Mouse (Mus musculus): ENCODE results near the gene Hsd17b10. TPM values are rescaled to one million over a fixed set of nuclear protein-coding genes. Genes with fewer than 3 reads are reported as not detected.

The Hsd17b10 gene
- total RNA-seq (2014; fragmentation: Nextera tagmentation): 54.9 and 64.0 TPM in 2 replicates
- 67.0 and 70.4 TPM in 2 replicates for total RNA-seq (2017)
- 25.7 and 26.0 TPM in 2 replicates for polyA plus RNA-seq (2012)

DNA sequence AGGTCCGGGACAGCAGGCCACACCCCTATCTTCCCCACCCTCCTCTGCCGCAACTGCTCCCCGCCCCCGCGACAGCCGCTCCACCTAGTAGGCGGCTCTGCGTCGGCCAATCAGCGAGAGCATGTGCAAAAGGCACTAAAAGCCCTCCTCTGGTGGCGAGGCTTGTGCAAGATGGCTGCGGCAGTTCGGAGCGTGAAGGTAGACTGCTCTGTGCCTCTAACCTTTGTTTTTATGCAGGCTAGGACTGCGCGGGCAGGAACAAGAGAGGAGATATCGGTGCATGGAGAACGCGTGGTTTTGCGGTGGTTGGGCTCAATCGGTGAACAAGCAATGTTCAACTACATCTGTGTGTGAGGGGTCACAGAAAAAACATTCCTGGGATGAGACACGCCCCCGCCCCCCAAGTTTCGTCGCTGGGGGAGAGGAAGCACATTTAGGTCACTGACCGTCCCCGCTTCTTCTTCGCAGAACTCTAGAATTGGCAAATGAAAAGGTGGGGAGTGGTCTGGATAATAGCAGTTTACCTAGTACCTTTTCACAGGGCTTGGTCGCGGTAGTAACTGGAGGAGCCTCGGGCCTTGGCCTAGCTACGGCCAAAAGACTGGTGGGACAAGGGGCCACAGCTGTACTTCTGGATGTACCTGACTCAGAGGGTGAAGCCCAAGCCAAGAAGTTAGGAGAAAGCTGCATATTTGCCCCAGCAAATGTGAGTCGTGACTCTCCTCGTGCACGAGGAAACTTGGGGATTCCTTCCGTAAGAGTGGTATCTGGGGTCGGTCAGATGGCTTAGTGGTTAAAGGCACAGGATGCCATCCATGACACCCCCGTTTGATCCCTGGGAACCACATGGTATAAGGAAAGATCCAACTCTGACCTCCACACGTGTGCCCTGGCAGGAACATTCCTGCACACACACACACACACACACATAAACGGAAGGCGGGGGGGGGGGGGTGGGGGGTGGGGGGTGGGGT lies at the start of gene Hsd17b10:
Hsd17b10 (plus strand) TSS at position 109 of the 974 bp plus-strand sequence.
- H3K4me1 ChIP-seq (ENCODE audit: insufficient read depth, low read depth, low read length): peaks cover 5% of the 10 kb centered on the region
- H3K27me3 ChIP-seq (ENCODE audit: insufficient read depth, low read length): 0 out of 2 replicates have a peak, but pooled peaks cover 3% of the 10 kb centered on the region
- H3K36me3 ChIP-seq (replicated peaks): peaks cover 38% of the 10 kb centered on the region
- DNase-seq (ENCODE audit: low spot score): peak; percentile 82
- H3K4me3 ChIP-seq (ENCODE audit: low read depth, low read length): peak within 1 kb of the TSS; percentile 71
- H3K9me3 ChIP-seq (replicated peaks): no peaks in the 10 kb centered on the region
- TF ChIP-seq GATA2 (IDR thresholded peaks at IDR 0.05; ENCODE audit: borderline replicate concordance, low read depth, low read length) (no peak), TAL1 (conservative IDR thresholded peaks at IDR 0.05; ENCODE audit: low read depth, low read length) (no peak), CTCF (IDR thresholded peaks at IDR 0.05; ENCODE audit: low read depth, low read length) (no peak)
- ATAC-seq (ENCODE audit: extremely low read depth, insufficient number of reproducible peaks, low FRiP score, poor library complexity, severe bottlenecking): peak; percentile 99

DNA sequence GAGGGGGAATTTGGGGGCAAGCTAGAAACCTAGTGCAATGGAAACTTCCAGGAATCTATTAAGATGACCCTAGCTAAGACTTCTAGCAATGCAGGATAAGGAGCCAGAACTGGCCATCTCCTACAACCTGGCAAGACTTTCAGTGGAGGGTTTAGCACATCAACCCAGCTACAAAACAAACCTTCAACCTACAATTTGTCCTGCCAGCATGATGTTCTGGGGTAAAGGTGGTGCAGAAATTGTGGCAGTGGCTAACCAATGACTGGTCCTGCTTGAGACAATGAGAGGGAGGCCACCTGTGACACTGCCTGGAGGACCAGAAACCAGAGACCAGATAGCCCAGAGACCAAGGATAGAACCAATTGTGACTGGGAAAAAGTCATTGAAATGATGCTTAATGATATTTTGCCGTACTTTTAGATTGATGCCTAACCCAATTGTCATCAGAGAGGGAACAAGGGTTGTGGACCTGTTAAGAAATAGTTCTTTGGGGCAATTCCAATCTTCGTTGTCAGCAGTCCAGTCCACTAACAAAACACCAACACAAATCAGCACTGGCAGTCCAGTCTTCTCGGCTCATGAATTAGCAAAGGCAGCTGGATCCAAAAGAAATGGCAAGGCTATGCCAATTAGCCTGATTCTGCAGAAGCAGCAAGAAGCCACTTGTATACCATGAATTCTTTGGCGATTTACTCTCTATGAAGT lies 2.5 kb upstream of the Hsd17b10 start:
- Histone ChIP-seq H3K4me3 (ENCODE audit: low read depth, low read length) (no peak overlapping the region), H3K9me3 (replicated peaks) (no peaks in the 10 kb centered on the region), H3K36me3 (replicated peaks) (peaks cover 10% of the 10 kb centered on the region), H3K4me1 (ENCODE audit: insufficient read depth, low read depth, low read length) (peaks cover 5% of the 10 kb centered on the region), H3K27me3 (ENCODE audit: insufficient read depth, low read length) (0 out of 2 replicates have a peak, but pooled peaks cover 5% of the 10 kb centered on the region)
- TF ChIP-seq GATA2 (IDR thresholded peaks at IDR 0.05; ENCODE audit: borderline replicate concordance, low read depth, low read length) (no peak), CTCF (IDR thresholded peaks at IDR 0.05; ENCODE audit: low read depth, low read length) (no peak)
- no peak for ATAC-seq (ENCODE audit: extremely low read depth, insufficient number of reproducible peaks, low FRiP score, poor library complexity, severe bottlenecking)
- no peak for DNase-seq (ENCODE audit: low spot score)

DNA sequence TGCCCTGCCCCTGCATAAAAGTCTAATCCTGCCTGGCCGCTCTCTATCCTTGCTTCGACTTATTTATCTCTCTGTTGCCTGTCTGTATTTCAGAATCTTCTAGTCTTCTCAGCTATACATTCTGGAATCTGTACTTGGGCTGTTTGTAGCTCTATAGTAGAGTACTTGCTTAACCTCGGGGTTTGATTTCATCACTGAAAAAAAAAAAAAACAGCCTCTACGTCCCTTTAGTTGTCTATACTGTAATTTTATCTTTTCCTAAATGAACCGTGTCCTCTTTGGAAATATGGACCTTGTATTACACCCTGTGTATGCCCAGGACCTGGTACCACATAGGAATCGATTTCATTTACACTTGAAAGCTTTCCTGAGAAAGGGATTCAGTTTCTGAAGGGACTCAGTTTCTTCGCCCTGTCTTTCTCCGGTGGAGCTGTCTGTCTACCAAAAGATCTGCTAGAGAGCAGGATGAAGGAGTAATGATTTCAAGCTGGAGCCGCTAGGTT lies 412 bp upstream of the Hsd17b10 start:
- Histone ChIP-seq H3K9me3 (replicated peaks) (no peaks in the 10 kb centered on the region), H3K4me1 (ENCODE audit: insufficient read depth, low read depth, low read length) (peaks cover 5% of the 10 kb centered on the region), H3K36me3 (replicated peaks) (peaks cover 31% of the 10 kb centered on the region), H3K27me3 (ENCODE audit: insufficient read depth, low read length) (0 out of 2 replicates have a peak, but pooled peaks cover 5% of the 10 kb centered on the region), H3K4me3 (ENCODE audit: low read depth, low read length) (peak overlapping the region; percentile 71)
- TF ChIP-seq GATA1 (IDR thresholded peaks at IDR 0.05; ENCODE audit: borderline replicate concordance, low read length) (no peak), GATA2 (IDR thresholded peaks at IDR 0.05; ENCODE audit: borderline replicate concordance, low read depth, low read length) (no peak), POLR2AphosphoS5 (IDR thresholded peaks at IDR 0.05; ENCODE audit: insufficient replicate concordance, low read depth, low read length) (no peak), TAL1 (conservative IDR thresholded peaks at IDR 0.05; ENCODE audit: low read depth, low read length) (no peak), CTCF (IDR thresholded peaks at IDR 0.05; ENCODE audit: low read depth, low read length) (no peak)
- DNase-seq (ENCODE audit: low spot score) (no peak), ATAC-seq (ENCODE audit: extremely low read depth, insufficient number of reproducible peaks, low FRiP score, poor library complexity, severe bottlenecking) (no peak)

DNA sequence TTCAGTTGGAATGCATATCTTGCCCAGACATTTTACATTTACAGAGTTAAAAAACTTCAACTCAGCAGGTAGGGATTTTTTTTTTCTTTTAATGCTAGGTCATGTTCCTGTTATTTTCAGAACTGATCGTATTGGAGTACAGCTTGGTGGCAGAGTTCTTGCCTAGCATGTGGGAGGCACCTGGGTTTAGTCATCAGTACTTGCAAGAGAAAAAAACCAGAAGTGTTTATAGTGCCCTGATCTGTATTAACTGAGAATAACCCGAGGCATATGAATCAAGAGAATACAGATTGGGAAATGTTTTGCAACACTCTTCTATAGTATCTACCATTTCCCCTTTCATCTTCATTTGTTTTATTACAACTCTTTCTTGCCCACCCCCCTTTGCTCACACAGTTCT lies 1.2 kb downstream of the Hsd17b10 start:
- Histone ChIP-seq H3K36me3 (replicated peaks) (peaks cover 47% of the 10 kb centered on the region), H3K9me3 (replicated peaks) (no peaks in the 10 kb centered on the region), H3K4me3 (ENCODE audit: low read depth, low read length) (no peak overlapping the region), H3K27me3 (ENCODE audit: insufficient read depth, low read length) (no peaks in the 10 kb centered on the region), H3K4me1 (ENCODE audit: insufficient read depth, low read depth, low read length) (peaks cover 5% of the 10 kb centered on the region)
- TF ChIP-seq POLR2AphosphoS5 (IDR thresholded peaks at IDR 0.05; ENCODE audit: insufficient replicate concordance, low read depth, low read length) (no peak), GATA1 (IDR thresholded peaks at IDR 0.05; ENCODE audit: borderline replicate concordance, low read length) (no peak), GATA2 (IDR thresholded peaks at IDR 0.05; ENCODE audit: borderline replicate concordance, low read depth, low read length) (no peak), CTCF (IDR thresholded peaks at IDR 0.05; ENCODE audit: low read depth, low read length) (no peak)
- ATAC-seq (ENCODE audit: extremely low read depth, insufficient number of reproducible peaks, low FRiP score, poor library complexity, severe bottlenecking) (no peak), DNase-seq (ENCODE audit: low spot score) (no peak)

DNA sequence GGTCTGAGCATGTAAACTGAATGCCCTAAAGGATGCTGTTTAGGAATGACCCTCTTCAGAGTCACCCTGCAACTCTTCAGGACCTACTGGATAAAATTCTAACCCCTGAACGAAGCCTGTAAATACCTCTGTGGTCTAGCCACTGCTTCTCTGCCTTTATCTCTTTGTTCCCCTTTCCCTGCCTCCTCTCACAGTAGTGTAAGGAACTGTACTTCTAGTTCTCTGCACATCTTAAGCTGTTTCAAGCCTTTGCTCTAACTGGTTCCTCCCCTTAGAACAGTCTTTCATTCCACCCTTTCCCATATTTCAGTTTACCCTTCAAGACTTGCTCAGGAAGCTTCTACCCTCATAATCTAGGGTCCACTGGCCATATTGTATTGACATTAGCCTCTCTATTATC lies 6.2 kb downstream of the Hsd17b10 start:
- Histone ChIP-seq H3K4me3 (ENCODE audit: low read depth, low read length) (no peak overlapping the region), H3K4me1 (ENCODE audit: insufficient read depth, low read depth, low read length) (peaks cover 8% of the 10 kb centered on the region), H3K36me3 (replicated peaks) (peaks cover 60% of the 10 kb centered on the region), H3K27me3 (ENCODE audit: insufficient read depth, low read length) (no peaks in the 10 kb centered on the region), H3K9me3 (replicated peaks) (no peaks in the 10 kb centered on the region)
- DNase-seq (ENCODE audit: low spot score) (no peak), ATAC-seq (ENCODE audit: extremely low read depth, insufficient number of reproducible peaks, low FRiP score, poor library complexity, severe bottlenecking) (no peak)
- TF ChIP-seq GATA1 (IDR thresholded peaks at IDR 0.05; ENCODE audit: borderline replicate concordance, low read length): no peak

DNA sequence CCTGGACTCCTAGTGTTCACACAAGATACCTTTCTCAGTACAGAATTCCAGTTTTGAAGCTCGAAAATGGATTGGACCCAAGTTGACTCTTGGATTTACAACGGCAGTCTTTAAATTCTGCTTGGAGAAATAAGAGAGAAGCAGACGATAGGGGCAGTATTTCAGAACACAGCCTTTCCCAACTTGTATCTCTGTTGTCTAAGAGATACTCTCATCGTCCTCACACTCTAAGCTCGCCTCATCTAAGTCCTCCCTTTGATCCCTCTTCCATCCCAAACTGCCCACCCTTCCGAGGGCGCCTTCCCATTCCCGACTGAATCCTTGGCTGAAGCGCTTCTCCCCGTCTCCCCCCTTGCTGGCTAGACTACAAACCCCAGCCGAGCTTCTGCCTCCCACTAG lies 14.1 kb downstream of the Hsd17b10 start:
- Histone ChIP-seq H3K4me1 (ENCODE audit: insufficient read depth, low read depth, low read length) (peaks cover 19% of the 10 kb centered on the region), H3K4me3 (ENCODE audit: low read depth, low read length) (peak overlapping the region; percentile 74), H3K36me3 (replicated peaks) (peaks cover 14% of the 10 kb centered on the region), H3K27me3 (ENCODE audit: insufficient read depth, low read length) (no peaks in the 10 kb centered on the region), H3K9me3 (replicated peaks) (no peaks in the 10 kb centered on the region)
- no peak for TF ChIP-seq TAL1 (conservative IDR thresholded peaks at IDR 0.05; ENCODE audit: low read depth, low read length)
- no peak for TF ChIP-seq GATA1 (IDR thresholded peaks at IDR 0.05; ENCODE audit: borderline replicate concordance, low read length)
- TF ChIP-seq POLR2AphosphoS5 (IDR thresholded peaks at IDR 0.05; ENCODE audit: insufficient replicate concordance, low read depth, low read length): no peak
- TF ChIP-seq CTCF (IDR thresholded peaks at IDR 0.05; ENCODE audit: low read depth, low read length): no peak
- no peak for TF ChIP-seq GATA2 (IDR thresholded peaks at IDR 0.05; ENCODE audit: borderline replicate concordance, low read depth, low read length)
- no peak for DNase-seq (ENCODE audit: low spot score)
- ATAC-seq (ENCODE audit: extremely low read depth, insufficient number of reproducible peaks, low FRiP score, poor library complexity, severe bottlenecking): no peak

Data from G1E (cell line).